Mouse (Mus musculus): Measurements from ENCODE around the gene Ogt. TPM values are rescaled to one million over a fixed set of nuclear protein-coding genes. Genes with fewer than 3 reads are reported as not detected.

Ogt gene
- total RNA-seq, 2 experiments from 2014 or later, result 187 to 208 TPM

Other genes with a start within 250 kb of the Ogt start
- gene Zmym3, start 219.2 kb upstream of the Ogt start, total RNA-seq (2021), result 100 to 1,000 TPM; 131 to 135 TPM
- 100 to 1,000 TPM; 142 to 155 TPM for gene Nono, start 210.7 kb upstream of the Ogt start, total RNA-seq (2021)
- gene Itgb1bp2, start 191.0 kb upstream of the Ogt start, total RNA-seq (2021), result 1 to 10 TPM in 1 of 2 experiments, under 1 TPM in 1; 0.74 to 1.5 TPM
- 10 to 100 TPM; 52.3 to 57.0 TPM for gene Taf1, start 107.3 kb upstream of the Ogt start, total RNA-seq (2021)
- not detected for gene Cxcr3, start 94.2 kb downstream of the Ogt start, total RNA-seq (2021)
- gene Gm4779, start 154.4 kb downstream of the Ogt start, total RNA-seq (2021), result not detected
- gene 8030474K03Rik, start 154.6 kb downstream of the Ogt start, total RNA-seq (2021), result not detected
- 10 to 100 TPM; 30.7 to 32.6 TPM for gene Nhsl2, start 209.3 kb downstream of the Ogt start, total RNA-seq (2021)